Mouse (Mus musculus) WW6 (cell line): ENCODE data around the gene Drosha.

Experiments used
- DNase-seq: peaks from one replicate; pipeline ENCODE4 v3.0.0-alpha.2; 2013; ENCODE audit warnings: low read depth, low spot score

The Drosha gene

DNA sequence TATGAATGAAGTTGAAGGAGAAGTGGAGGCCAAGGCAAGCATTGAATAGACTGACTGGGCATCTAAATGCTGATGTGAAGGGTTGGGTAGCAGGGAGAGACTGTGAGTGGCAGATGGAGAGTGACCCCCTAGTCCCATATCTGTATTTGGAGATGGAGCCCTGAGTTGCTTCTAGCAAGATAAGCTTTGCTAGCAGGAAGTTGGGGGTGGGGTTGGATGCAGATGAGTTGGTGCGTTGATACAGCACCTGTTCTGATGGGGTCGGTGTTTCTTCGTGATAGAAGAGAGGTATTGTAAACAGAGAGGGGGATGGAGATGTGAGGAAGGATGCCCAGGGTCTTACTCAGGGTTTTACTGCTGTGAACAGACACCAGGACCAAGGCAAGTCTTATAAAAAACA is 5.3 kb downstream of the Drosha start:
- DNase-seq: no peak

DNA sequence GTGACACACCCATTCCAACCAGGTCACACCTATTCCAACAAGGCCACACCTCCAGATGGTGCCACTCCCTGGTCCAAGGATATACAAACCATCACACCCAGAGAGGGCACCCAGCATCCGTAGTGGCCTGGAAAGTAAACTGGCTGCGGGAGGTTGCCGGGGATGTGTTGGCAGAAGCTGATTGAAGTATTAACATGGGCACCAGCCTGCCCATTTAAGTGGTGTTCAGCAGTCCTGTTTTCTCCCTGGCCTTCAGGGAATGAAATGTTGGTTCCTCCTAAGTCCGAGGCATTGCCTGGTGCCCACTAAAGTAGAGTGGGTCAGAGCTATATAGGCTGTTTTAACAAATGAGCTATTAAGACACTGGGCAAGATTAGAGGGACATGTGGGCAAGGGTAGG is 8.0 kb downstream of the Drosha start:
- DNase-seq: no peak

DNA sequence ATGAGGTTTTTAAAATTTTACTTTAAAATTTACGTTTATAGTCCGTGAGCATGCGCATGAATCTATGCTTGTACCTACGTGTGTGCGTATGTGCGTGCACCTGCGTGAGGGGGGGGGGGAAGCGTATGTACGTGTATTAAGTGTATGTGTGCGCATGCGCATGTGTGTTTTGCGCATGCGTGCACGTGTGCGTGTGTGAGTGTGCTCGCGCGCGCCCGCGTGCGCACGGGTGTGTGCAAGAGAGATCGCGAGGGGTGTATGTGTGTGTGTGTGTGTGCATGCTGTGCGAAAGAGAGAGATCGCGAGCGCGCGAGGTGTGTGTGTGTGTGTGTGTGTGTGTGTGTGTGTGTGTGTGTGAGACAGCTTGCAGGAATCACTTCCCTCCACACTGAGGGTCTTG is 8.8 kb downstream of the Drosha start:
- DNase-seq: no peak

DNA sequence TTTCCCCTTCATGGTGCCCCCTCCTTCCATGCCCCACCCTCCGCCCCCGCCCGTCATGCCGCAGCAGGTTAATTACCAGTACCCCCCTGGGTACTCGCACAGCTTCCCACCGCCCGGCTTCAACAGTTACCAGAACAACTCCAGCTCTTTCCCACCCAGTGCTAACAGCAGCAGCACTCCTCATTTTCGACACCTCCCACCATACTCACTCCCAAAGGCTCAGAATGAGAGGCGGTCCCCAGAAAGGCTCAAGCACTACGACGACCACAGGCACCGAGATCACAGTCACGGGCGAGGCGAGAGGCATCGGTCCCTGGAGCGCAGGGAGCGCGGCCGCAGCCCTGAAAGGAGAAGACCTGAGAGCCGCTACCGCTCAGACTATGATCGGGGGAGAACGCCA is 9.6 kb downstream of the Drosha start:
- DNase-seq: no peak

DNA sequence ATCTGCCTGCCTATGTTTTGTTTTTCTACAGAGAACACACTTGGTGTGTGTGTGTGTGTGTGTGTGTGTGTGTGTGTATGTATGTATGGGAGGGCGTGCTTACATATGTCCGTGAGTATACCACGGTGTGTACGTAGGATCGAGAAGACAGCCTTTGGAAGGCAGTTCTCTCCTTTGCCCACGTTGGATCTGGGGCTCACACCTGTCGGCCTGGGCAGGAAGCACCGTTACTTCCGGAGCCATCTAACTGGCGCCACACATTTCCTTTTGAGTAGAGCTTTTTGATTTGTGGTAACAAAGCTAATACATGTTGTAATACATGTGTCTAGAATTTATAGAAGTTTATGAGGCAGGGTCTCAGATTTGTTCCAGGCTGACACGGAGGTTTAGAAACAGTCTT is 16.1 kb downstream of the Drosha start:
- no peak for DNase-seq

DNA sequence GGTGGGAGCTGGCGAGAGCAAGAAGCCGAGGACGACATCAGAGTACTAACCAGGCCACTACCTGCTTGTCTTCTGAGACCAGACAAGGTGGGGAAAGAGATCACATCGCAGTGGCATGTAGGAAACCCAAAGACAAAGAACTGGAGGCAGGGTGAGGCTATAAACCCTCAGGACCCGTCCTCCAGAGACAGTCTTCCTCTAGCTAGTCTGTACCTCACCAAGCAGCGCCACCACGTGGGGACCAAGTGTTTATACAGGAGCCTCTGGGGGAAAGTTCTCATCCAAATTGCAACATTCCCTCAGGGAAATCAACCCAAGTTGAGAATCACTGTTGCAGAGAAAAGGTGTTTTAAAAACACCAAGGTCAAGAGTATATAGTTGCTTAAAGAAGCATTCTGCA is 18.2 kb downstream of the Drosha start:
- DNase-seq: no peak

DNA sequence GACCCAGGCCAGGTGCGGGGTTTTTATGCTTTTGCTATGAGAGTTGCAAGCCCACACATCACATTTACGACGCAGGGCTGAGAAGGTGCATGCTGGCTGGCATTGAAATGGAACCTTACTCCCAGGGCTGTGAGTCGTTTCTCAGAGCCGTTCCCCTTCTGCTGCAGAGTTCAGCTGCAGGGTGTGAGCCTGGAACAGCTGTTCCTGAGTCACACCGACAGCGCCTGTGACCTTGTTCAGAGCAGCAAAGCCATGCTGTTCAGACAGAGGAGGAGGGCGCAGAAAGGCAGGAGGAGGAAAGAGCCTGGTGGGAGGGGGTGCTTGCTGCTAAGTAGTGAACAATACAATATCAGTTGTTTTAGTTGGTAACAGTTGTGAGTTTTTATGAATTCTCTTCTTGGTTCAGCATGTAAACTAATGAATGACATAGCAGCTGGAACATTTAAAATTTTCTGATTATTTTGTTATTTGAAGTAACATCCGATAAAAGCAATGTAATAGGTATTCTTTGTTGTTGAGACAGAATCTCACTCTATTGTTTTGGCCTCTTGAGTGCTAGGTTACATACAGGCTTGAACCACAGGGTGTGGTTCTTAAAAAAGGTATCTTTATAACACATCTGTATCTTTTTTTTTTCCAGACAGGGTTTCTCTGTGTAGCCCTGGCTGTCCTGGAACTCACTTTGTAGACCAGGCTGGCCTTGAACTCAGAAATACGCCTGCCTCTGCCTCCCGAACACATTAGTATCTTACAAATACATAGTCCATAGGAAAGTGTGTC is 23.8 kb downstream of the Drosha start:
- DNase-seq: no peak

DNA sequence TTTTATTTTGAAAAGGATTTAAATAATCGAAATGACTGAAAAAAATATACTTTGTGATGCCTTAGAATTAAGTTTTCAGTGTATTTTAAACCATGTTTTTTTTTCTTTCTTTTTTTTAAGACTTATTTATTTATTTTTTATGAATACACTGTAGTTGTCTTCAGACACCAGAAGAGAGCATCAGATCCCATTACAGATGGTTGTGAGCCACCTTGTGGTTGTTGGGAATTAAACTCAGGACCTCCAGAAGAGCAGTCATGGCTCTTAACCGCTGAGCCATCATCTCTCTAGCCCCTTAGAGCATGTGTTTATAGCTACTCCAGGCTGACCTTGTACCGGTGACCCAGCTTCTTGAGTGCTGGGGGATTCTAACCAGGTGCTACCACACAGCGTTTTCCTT is 24.8 kb downstream of the Drosha start:
- no peak for DNase-seq

DNA sequence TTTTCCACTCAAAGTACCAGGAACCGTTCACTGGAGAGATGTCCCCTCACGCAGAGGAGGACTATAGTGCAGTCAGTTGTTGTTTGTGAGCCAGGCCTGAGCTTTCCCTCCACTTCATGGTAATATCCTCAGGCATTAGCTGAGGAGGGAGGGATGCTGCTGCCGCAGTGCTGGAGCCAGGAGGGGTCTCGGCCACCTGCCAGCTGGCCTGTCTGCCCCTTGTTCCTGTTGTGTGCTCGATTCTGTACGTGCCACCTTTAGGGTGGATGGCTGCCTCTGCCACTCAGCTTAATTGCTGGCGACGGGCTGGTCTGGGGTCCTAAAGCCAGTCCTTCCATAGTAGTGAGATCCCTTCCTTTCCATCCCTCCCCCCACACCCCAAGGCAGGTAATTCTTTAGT is 28.9 kb downstream of the Drosha start:
- no peak for DNase-seq

DNA sequence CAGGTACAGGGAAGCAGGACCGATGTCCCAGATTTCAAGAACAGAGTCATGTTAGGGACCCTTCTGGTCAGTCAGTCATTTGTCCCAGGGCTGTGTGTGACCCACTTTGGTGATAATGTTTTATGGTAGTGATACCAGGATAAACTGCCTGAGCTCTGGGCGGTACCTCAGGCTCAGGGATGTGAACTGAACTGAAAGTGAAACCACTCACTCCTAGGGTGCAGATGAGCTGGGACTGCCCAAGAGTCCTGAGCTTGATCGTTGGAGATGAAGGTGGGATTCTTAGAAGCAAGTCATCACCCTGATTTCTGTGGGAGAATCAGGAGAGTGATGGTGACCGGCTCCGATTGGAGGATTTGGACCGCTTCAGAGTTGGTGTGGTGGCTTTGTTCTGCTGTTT is 32.2 kb downstream of the Drosha start:
- no peak for DNase-seq

DNA sequence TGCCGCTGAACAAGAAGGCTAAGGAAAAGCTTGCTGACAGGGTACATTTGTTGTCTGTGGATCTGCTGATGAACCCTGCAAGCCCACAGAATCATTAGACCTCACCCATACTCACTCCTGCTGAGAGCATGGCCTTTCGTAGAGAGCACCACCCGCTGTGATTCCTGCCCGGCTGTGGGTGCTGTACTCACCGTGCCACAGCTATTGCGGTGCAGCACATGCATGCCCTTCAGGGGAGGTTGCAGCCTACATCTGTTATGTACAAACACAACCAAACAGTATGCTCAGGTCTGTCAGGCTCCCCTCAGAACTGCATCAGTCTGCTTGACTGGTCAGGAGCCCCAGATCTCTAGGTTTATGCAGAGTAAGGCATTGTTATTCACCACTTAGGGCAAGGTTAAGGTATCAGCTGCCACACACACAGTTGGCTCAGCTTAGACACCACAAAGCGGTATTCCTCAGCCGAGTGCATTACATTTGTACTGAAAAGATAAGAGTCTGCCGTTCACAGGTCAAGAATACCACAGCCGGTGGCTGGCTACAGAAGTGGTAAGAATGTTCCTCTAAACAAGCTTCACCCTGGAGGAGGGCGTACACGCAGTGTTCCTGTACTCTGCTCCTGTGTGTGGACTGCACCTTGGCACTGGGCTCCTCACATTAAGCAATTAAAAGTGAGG is 33.4 kb downstream of the Drosha start:
- DNase-seq: no peak

DNA sequence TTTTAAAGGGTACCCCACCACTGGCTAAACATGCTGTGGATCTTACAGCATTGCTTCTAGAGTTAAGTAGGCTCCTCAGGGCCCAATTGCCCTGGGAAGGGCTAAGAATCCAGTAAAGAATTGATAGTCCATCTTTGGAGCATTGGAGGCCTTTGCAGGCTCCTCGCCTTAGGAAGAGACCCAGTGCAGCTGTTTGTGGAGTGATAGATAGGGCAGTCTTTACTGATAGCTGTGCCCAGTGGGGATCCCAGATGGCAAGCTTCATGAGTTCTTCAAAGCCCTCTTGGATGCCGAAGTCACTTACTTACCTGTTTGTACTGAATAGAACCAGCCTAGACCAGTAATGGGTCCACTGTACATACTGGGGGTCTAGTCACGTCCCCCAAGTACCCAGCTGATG is 34.0 kb downstream of the Drosha start:
- DNase-seq: no peak

DNA sequence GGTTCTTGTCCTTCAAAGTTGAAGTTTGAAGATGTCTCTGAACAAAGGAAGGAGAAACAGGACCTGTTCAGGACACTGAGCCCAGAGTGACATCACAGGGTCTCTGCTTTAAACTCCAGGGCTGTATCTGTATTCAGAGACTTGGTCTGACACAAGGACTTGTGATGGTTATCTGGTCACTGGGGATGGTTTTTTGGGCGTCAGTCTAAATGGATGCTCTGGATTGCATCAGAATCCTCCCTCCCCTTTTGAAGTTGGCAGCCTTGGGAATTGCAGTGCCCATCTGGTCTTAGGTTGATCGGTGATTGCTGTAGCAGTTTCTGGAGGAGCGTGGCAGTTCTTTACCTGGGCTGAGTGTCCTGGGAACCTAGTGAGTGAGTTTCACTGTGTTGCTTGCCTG is 37.4 kb downstream of the Drosha start:
- no peak for DNase-seq

DNA sequence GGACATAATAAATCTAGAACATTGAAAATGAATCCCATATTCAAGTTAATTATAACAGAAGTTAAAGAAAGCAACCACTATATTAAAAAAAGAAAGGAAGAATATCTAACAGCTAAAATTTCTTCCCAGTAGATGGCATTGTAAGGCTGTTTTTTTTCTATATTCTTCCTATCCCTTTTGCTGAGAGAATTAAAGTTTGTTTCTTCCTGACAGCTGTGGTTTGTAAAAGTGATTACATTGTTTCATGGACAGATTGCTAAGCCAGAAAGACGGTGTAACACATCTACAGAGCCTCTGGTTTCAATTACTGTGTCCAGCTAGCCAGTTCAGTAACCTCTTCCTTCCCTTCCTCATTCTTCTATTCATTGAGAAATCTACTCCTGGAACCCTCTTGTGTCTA is 39.1 kb downstream of the Drosha start:
- DNase-seq: no peak

DNA sequence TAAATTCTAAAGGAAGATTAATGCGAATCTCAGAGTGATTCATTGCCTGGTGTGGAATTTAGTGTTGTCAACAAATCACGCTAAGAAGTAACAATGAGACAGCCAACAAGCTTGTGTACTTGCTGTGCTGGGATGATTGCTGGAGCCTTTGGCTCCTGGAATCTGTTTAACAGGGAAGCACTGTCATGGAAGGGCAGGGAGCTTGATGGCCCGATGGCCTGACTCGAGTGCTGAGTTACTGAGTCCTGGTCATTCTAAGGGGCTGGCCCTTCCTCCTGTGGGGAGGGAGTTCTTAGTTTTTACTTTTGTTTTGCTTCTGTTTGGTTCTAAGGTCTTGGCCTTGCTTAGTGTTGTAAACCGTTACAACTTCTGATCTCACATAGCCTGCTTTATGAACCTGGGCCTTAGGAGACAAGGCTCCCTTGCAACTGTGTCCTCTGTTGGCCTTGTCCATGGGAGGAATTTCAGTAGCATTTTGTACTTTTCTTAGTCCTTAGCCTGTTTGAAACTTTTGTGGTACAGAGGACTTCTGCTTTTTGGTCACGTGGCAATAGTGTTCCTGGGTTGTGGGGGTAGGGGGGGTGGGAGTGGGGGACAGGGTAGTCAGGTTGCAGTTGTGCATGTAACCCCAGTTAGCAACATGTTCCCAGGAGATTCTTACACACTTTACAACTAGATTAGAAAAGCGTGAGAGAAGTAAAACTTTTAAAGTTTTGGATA is 41.1 kb downstream of the Drosha start:
- DNase-seq: no peak

DNA sequence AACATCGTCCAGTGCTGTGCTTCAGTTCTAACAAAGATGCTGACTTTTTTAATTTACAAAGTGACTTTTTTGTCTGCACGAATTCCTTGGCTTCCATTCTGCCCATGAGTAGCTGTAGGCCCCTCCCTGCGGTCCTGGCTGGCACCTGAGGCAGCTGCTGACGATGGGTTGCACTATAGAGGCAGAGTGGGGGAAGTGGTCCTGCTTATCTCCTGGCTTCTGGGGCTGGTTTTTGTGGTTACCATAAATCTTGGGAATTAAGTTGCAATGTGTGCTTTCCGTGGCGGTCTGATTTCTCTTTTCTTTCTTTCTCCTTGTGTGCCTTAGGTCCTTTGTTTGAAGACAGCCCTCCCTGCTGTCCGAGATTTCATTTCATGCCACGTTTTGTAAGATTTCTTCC is 42.7 kb downstream of the Drosha start:
- DNase-seq: no peak

DNA sequence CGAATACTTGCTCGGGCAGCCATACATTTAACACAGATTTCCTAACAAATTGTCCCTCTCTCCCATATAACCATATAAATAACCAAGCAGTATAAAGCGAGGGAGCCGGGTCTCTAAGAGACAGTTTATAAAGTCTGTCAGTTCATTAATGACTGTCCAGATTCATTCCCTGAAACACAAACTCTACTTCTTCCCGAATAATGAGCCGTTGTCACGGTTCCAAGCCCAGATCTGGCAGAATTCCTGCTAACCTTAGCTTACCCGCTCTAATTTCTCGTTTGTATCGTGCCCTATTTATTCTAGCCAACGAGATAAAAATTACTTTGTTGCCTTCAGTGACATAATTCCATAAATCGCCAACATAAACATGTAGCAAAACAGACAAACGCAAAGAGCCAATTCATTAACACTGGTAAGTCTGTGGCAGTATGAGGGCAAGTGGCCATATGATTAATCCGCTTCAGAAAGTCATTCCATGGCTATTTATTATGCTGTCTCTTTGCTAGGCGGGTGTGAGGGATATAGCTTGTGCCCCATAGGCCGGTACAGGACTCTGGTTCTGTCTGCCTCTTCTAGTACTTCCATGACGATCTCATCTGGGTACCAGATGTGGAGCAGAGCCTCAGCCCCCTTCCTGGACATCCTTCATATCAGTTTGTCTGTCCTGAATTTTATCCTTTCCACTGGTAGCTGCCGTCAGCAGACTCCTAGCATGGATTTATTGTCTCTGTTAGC is 51.0 kb downstream of the Drosha start:
- DNase-seq: no peak

DNA sequence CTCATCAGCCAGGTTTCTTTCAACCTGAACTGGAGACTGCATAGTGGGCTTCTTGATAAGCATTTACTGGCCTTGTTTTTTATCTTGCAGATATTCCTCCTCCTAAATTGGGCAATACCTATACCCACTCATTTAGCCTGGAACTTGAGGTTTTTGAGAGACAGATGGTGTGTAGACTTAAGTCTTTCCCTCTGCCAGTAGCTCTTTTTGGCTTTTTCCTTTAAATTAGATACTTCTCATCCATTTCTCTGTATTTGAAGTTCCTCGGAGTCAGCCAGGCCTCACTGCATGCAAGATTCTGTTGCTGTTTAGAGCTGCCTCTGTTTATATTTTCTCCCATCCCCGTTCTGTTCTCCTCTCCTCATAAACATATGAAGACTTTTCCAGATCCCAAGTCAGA is 51.7 kb downstream of the Drosha start:
- no peak for DNase-seq

DNA sequence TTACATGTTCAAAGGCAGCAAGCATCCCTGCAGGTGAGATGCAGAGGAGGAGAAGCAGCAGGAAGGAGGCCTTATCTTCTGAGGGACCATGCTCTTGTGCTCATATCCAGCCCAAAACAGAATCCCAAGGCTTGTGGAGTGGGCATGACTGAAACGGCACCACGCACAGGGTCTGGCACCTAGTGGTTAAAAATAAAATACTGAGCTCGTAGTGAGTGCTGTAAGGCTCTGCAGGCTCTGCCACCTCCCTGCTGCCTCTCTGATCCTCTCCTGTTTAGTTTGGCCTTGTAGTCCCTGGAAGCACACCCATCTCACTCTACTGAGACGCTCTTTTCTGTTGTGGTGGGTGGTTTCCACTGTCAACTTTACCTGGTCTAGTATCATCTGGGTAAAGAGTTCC is 52.3 kb downstream of the Drosha start:
- no peak for DNase-seq

DNA sequence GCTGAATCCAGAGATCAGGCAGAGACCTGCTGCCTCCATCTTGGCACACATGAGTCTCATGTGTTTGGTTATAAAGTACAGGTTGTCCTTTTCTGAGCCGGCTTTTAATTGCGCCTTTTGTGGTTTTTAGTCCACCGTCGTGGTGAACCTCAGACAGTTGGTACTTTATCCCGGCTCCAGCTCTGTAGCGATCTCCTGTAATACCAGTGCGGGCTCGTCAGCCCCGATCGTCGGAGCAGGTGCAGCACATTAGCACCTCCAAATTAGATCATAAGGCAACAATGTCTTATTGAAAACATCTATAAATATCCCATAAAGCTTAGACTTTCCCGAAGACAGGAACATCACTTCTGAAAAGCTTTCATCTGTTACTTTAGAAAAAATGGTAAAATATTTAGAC is 53.3 kb downstream of the Drosha start:
- DNase-seq: no peak

DNA sequence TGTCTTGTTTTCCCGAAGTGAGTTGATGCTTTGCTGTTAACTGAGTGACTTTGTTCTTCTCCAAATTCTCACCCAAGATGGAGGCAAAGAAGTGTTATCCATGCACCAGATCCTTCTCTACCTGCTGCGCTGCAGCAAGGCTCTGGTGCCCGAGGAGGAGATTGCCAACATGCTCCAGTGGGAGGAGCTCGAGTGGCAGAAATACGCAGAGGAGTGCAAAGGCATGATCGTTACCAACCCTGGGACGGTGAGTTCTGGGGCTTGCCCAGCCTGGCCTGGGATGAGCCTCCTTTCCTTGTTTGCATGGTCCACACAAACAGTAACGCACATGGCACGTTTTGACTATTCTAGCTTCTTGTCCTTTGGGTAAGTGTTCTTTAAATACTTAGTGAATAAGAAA is 54.0 kb downstream of the Drosha start:
- DNase-seq: no peak

DNA sequence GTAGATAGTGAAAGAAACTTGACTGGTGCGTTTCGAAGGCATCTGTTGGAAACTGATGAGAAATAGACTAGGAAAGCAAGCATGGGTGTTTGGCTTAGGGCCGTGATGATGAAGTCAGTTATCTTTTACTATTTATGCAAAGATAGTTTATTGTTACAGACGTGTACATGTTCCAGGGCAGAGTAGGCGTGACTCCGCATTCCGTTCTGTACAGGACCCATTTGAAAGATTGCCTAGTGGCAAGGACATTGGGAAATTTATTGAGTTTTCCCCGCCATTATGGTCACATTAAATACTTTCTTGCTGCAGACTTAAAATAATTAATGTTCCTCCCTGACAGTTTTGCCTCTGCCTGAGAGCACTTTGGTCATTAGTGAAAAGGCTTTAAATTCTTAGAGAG is 55.3 kb downstream of the Drosha start:
- no peak for DNase-seq
